In genomic region chr1:31102863-31103657, GRCm38 (mm10) we compare ENCODE assay signal across 10 mouse cellular contexts.
A peak's percentile ranks its signal among the peaks of the same experiment; 100 is the strongest.
DNase-seq lines count a peak whose midpoint lies in the region; ATAC-seq and TF ChIP-seq lines count a peak whose summit lies in the region.
"Had no signal": no experiment of that assay in that cellular context is flagged by ENCODE, and none has a peak within 500 bp of the region (broad histone marks: within the 10 kb centered on the region; RNA-seq: fewer than 3 reads in every experiment).

No protein-coding gene starts in this region.

- TF ChIP-seq CTCF in intestine, postnatal 0 days (IDR thresholded peaks at IDR 0.05; ENCODE audit: low read depth), result no peak

- H3K9ac ChIP-seq in intestine, embryonic 14.5 days (ENCODE audit: low read length), result no peak overlapping the region
- H3K9ac ChIP-seq in intestine, postnatal 0 days (ENCODE audit: low read depth, low read length), result no peak overlapping the region
- no peak overlapping the region for H3K9ac ChIP-seq in forebrain, embryonic 16.5 days (replicated peaks; ENCODE audit: low read depth, low read length)
- no peak overlapping the region for H3K9ac ChIP-seq in lung, embryonic 15.5 days
- H3K9ac ChIP-seq: embryonic facial prominence, embryonic 12.5 days had no signal

- H3K36me3 ChIP-seq in intestine, embryonic 14.5 days (ENCODE audit: control insufficient read depth, insufficient read depth, low read length), result no peaks in the 10 kb centered on the region
- no peaks in the 10 kb centered on the region for H3K36me3 ChIP-seq in intestine, postnatal 0 days (ENCODE audit: control insufficient read depth, insufficient read depth)
- no peaks in the 10 kb centered on the region for H3K36me3 ChIP-seq in forebrain, embryonic 16.5 days (ENCODE audit: control insufficient read depth, insufficient read depth)
- H3K36me3 ChIP-seq in lung, embryonic 15.5 days, result no peaks in the 10 kb centered on the region
- H3K36me3 ChIP-seq: embryonic facial prominence, embryonic 12.5 days; G1E had no signal

- H3K27me3 ChIP-seq in intestine, embryonic 14.5 days (replicated peaks; ENCODE audit: control insufficient read depth, insufficient read depth, low read length), result no peaks in the 10 kb centered on the region
- no peaks in the 10 kb centered on the region for H3K27me3 ChIP-seq in intestine, postnatal 0 days (replicated peaks; ENCODE audit: control insufficient read depth, insufficient read depth, low read length)
- H3K27me3 ChIP-seq in forebrain, embryonic 16.5 days (replicated peaks; ENCODE audit: control insufficient read depth, insufficient read depth, low read length), result no peaks in the 10 kb centered on the region
- no peaks in the 10 kb centered on the region for H3K27me3 ChIP-seq in lung, embryonic 15.5 days
- H3K27me3 ChIP-seq: embryonic facial prominence, embryonic 12.5 days had no signal

- H3K9me3 ChIP-seq in intestine, embryonic 14.5 days (ENCODE audit: control insufficient read depth, low read length), result no peaks in the 10 kb centered on the region
- no peaks in the 10 kb centered on the region for H3K9me3 ChIP-seq in intestine, postnatal 0 days (ENCODE audit: control insufficient read depth)
- no peaks in the 10 kb centered on the region for H3K9me3 ChIP-seq in forebrain, embryonic 16.5 days (ENCODE audit: control insufficient read depth, low read length)
- no peaks in the 10 kb centered on the region for H3K9me3 ChIP-seq in lung, embryonic 15.5 days
- H3K9me3 ChIP-seq: embryonic facial prominence, embryonic 12.5 days; G1E had no signal

- 0 out of 2 replicates have a peak, but pooled peaks have one; percentile 23 for ATAC-seq in intestine, embryonic 14.5 days (replicated peaks; ENCODE audit: low FRiP score, low TSS enrichment, low read depth)
- no peak for ATAC-seq in intestine, postnatal 0 days
- ATAC-seq in forebrain, embryonic 16.5 days, result peak; percentile 45
- ATAC-seq in lung, embryonic 15.5 days (ENCODE audit: borderline replicate concordance, extremely low read depth, low FRiP score, low TSS enrichment), result peak; percentile 78
- ATAC-seq in erythroblast, adult 5-6 weeks (replicated peaks; ENCODE audit: low FRiP score, poor library complexity, severe bottlenecking), result no peak

- H3K27ac ChIP-seq in intestine, embryonic 14.5 days (ENCODE audit: low read depth), result no peak overlapping the region
- no peak overlapping the region for H3K27ac ChIP-seq in intestine, postnatal 0 days (ENCODE audit: low read depth, low read length)
- no peak overlapping the region for H3K27ac ChIP-seq in forebrain, embryonic 16.5 days (ENCODE audit: low read length)
- peak overlapping the region; percentile 80 for H3K27ac ChIP-seq in lung, embryonic 15.5 days
- H3K27ac ChIP-seq: embryonic facial prominence, embryonic 12.5 days had no signal

- WGBS in intestine, embryonic 14.5 days, result 54% methylated on average over 12 of the region's 12 CpGs
- WGBS in intestine, postnatal 0 days, result 62% methylated on average over 12 of the region's 12 CpGs
- 57% methylated on average over 12 of the region's 12 CpGs for WGBS in forebrain, embryonic 16.5 days
- WGBS in lung, embryonic 15.5 days, result 15% methylated on average over 12 of the region's 12 CpGs

- H3K4me2 ChIP-seq in intestine, embryonic 14.5 days (ENCODE audit: low read length), result no peak overlapping the region
- H3K4me2 ChIP-seq in intestine, postnatal 0 days (replicated peaks; ENCODE audit: low read depth), result no peak overlapping the region
- no peak overlapping the region for H3K4me2 ChIP-seq in forebrain, embryonic 16.5 days (ENCODE audit: low read length)
- peak overlapping the region; percentile 17 for H3K4me2 ChIP-seq in lung, embryonic 15.5 days
- H3K4me2 ChIP-seq: embryonic facial prominence, embryonic 12.5 days had no signal

- DNase-seq in intestine, embryonic 14.5 days (ENCODE audit: low spot score), result no peak
- peak; percentile 23 for DNase-seq in ZHBTc4 (ENCODE audit: low read depth, low spot score)
- DNase-seq in thymus, postnatal 25 days, result no peak
- no peak for DNase-seq in thymus, postnatal 14 days

- no peak overlapping the region for H3K4me3 ChIP-seq in intestine, embryonic 14.5 days (ENCODE audit: low read depth, low read length)
- no peak overlapping the region for H3K4me3 ChIP-seq in intestine, postnatal 0 days (ENCODE audit: low read depth, low read length)
- no peak overlapping the region for H3K4me3 ChIP-seq in forebrain, embryonic 16.5 days (replicated peaks; ENCODE audit: low read length)
- no peak overlapping the region for H3K4me3 ChIP-seq in lung, embryonic 15.5 days
- H3K4me3 ChIP-seq: embryonic facial prominence, embryonic 12.5 days had no signal

- H3K4me1 ChIP-seq in intestine, embryonic 14.5 days (replicated peaks; ENCODE audit: control insufficient read depth, insufficient read depth, low read length), result no peaks in the 10 kb centered on the region
- no peaks in the 10 kb centered on the region for H3K4me1 ChIP-seq in intestine, postnatal 0 days (replicated peaks; ENCODE audit: control insufficient read depth, insufficient read depth, low read length)
- H3K4me1 ChIP-seq in forebrain, embryonic 16.5 days (replicated peaks; ENCODE audit: control insufficient read depth, insufficient read depth, low read length), result no peaks in the 10 kb centered on the region
- H3K4me1 ChIP-seq in lung, embryonic 15.5 days, result peaks cover 17% of the 10 kb centered on the region
- H3K4me1 ChIP-seq: embryonic facial prominence, embryonic 12.5 days had no signal

Comparison
In these comparisons a context has a peak if more than half of its experiments do, and no peak if none do; other contexts are left out.
1. ATAC-seq: peak in intestine, embryonic 14.5 days (single experiment), forebrain, embryonic 16.5 days (single experiment) and lung, embryonic 15.5 days (single experiment); none in intestine, postnatal 0 days (single experiment) and erythroblast, adult 5-6 weeks (single experiment).